Mouse (Mus musculus) lung, adult 2 months (tissue): ENCODE results near the gene Faap100.

Source experiments
- CTCF ChIP-seq: fragments of 200-500 bp; IDR thresholded peaks from 2 replicates; pipeline ENCODE4 v1.5.1; 2011; ENCODE audit warnings: mild to moderate bottlenecking, low read length, control low read depth; ENCODE audit not compliant: insufficient read depth
- POLR2A ChIP-seq: fragments of 200-500 bp; IDR thresholded peaks from 2 replicates; pipeline ENCODE4 v1.6.1; 2011; ENCODE audit warnings: low read depth, mild to moderate bottlenecking, control low read depth, low read length, borderline replicate concordance; ENCODE audit errors: extremely low read depth

GRCm38 (mm10) chr11:120362891-120363290 is 15.7 kb downstream of the Faap100 start:
- no peak for TF ChIP-seq CTCF
- TF ChIP-seq POLR2A, result no peak
